ENCODE assay signal across 11 mouse cellular contexts in genomic region chr11:75450936-75451335, GRCm38 (mm10). TPM values are rescaled to one million over a fixed set of nuclear protein-coding genes. Genes with fewer than 3 reads are reported as not detected.
A peak's percentile ranks its signal among the peaks of the same experiment; 100 is the strongest.
DNase-seq lines count a peak whose midpoint lies in the region; ATAC-seq and TF ChIP-seq lines count a peak whose summit lies in the region.
"Had no signal": no experiment of that assay in that cellular context is flagged by ENCODE, and none has a peak within 500 bp of the region (broad histone marks: within the 10 kb centered on the region; RNA-seq: fewer than 3 reads in every experiment).

No protein-coding gene starts in this region.

- H3K9ac ChIP-seq in hindbrain, embryonic 16.5 days (ENCODE audit: low read depth, low read length) = no peak overlapping the region
- peak overlapping the region; percentile 20; the same call in 1 of the 2 replicates for H3K9ac ChIP-seq in midbrain, embryonic 13.5 days (replicated peaks)
- H3K9ac ChIP-seq in liver, embryonic 14.5 days (replicated peaks) = peak overlapping the region; percentile 81
- H3K9ac ChIP-seq: hindbrain, embryonic 15.5 days had no signal

- H3K36me3 ChIP-seq in hindbrain, embryonic 10.5 days = peaks cover 30% of the 10 kb centered on the region
- H3K36me3 ChIP-seq in hindbrain, embryonic 16.5 days (ENCODE audit: control insufficient read depth, insufficient read depth, low read length) = peaks cover 21% of the 10 kb centered on the region
- H3K36me3 ChIP-seq in midbrain, embryonic 13.5 days = peaks cover 52% of the 10 kb centered on the region
- H3K36me3 ChIP-seq in midbrain, embryonic 10.5 days = peaks cover 34% of the 10 kb centered on the region
- H3K36me3 ChIP-seq in liver, embryonic 14.5 days (replicated peaks; ENCODE audit: control insufficient read depth, insufficient read depth, low read depth) = peaks cover 25% of the 10 kb centered on the region

- peak overlapping the region; percentile 13; the same call in 1 of the 2 replicates for H3K27ac ChIP-seq in hindbrain, embryonic 10.5 days
- H3K27ac ChIP-seq in hindbrain, embryonic 16.5 days (ENCODE audit: low read depth, low read length) = no peak overlapping the region
- H3K27ac ChIP-seq in midbrain, embryonic 13.5 days = no peak overlapping the region
- no peak overlapping the region for H3K27ac ChIP-seq in midbrain, embryonic 10.5 days (replicated peaks)
- H3K27ac ChIP-seq in liver, embryonic 14.5 days = peak overlapping the region; percentile 96
- H3K27ac ChIP-seq: hindbrain, embryonic 15.5 days had no signal

- intact Hi-C loops in left cerebral cortex, postnatal 10 days (cut with DNase I) = loop anchor here (5.0 to 10.0 kb wide), 2 partner anchors 49 to 266 kb away; no protein-coding TSS in a partner anchor

- H3K27me3 ChIP-seq in hindbrain, embryonic 10.5 days (ENCODE audit: insufficient read depth, poor library complexity, severe bottlenecking) = peaks cover 8% of the 10 kb centered on the region; the same call in 1 of the 2 replicates
- no peaks in the 10 kb centered on the region for H3K27me3 ChIP-seq in hindbrain, embryonic 16.5 days (replicated peaks; ENCODE audit: control insufficient read depth, insufficient read depth, low read length)
- H3K27me3 ChIP-seq in midbrain, embryonic 13.5 days = no peaks in the 10 kb centered on the region
- peaks cover 8% of the 10 kb centered on the region for H3K27me3 ChIP-seq in midbrain, embryonic 10.5 days (ENCODE audit: low read depth, poor library complexity, severe bottlenecking)
- H3K27me3 ChIP-seq in liver, embryonic 14.5 days (ENCODE audit: control insufficient read depth, insufficient read depth, low read length) = no peaks in the 10 kb centered on the region
- H3K27me3 ChIP-seq: hindbrain, embryonic 15.5 days had no signal

- H3K4me3 ChIP-seq in hindbrain, embryonic 10.5 days = peak overlapping the region; percentile 6; the same call in 1 of the 2 replicates
- H3K4me3 ChIP-seq in hindbrain, embryonic 16.5 days (ENCODE audit: low read length) = no peak overlapping the region
- no peak overlapping the region for H3K4me3 ChIP-seq in midbrain, embryonic 13.5 days (replicated peaks)
- no peak overlapping the region for H3K4me3 ChIP-seq in midbrain, embryonic 10.5 days
- H3K4me3 ChIP-seq in liver, embryonic 14.5 days (ENCODE audit: insufficient read depth in 1 of 2, low read depth in 2 of 2, low read length in 2 of 2) = peak overlapping the region; percentile 61 to 62
- H3K4me3 ChIP-seq: hindbrain, embryonic 15.5 days had no signal

- TF ChIP-seq EP300 in liver, embryonic 14.5 days (IDR thresholded peaks at IDR 0.05; ENCODE audit: low read depth) = no peak

- ATAC-seq in hindbrain, embryonic 16.5 days = no peak
- no peak for ATAC-seq in midbrain, embryonic 13.5 days
- ATAC-seq in erythroid progenitor cell, adult 5-6 weeks (replicated peaks; ENCODE audit: low FRiP score, poor library complexity, severe bottlenecking) = peak; percentile 55
- peak; percentile 44; the same call in 1 of the 2 replicates for ATAC-seq in liver, embryonic 14.5 days (ENCODE audit: insufficient read depth)

- H3K4me1 ChIP-seq in hindbrain, embryonic 10.5 days (replicated peaks) = peaks cover 35% of the 10 kb centered on the region
- H3K4me1 ChIP-seq in hindbrain, embryonic 16.5 days (ENCODE audit: control insufficient read depth, insufficient read depth, low read depth, low read length) = peaks cover 15% of the 10 kb centered on the region
- peaks cover 29% of the 10 kb centered on the region for H3K4me1 ChIP-seq in midbrain, embryonic 13.5 days (replicated peaks)
- H3K4me1 ChIP-seq in midbrain, embryonic 10.5 days = peaks cover 34% of the 10 kb centered on the region
- H3K4me1 ChIP-seq in liver, embryonic 14.5 days (replicated peaks; ENCODE audit: control insufficient read depth in 2 of 2, insufficient read depth in 2 of 2, low read length in 1 of 2) = peaks cover 39 to 48% of the 10 kb centered on the region in 2 experiments

- no peaks in the 10 kb centered on the region for H3K9me3 ChIP-seq in hindbrain, embryonic 10.5 days
- H3K9me3 ChIP-seq in hindbrain, embryonic 16.5 days (ENCODE audit: control insufficient read depth, low read length) = no peaks in the 10 kb centered on the region
- no peaks in the 10 kb centered on the region for H3K9me3 ChIP-seq in midbrain, embryonic 13.5 days
- H3K9me3 ChIP-seq in midbrain, embryonic 10.5 days (replicated peaks) = no peaks in the 10 kb centered on the region
- no peaks in the 10 kb centered on the region for H3K9me3 ChIP-seq in liver, embryonic 14.5 days (ENCODE audit: control insufficient read depth, low read length)
- H3K9me3 ChIP-seq: hindbrain, embryonic 15.5 days had no signal

- DNase-seq in hindbrain, embryonic 10.5 days (ENCODE audit: low spot score) = no peak
- DNase-seq in midbrain, embryonic 10.5 days (ENCODE audit: low spot score) = no peak
- DNase-seq in liver, embryonic 14.5 days (ENCODE audit: low read depth in 3 of 3, low spot score in 3 of 3) = no peak
- no peak for DNase-seq in left cerebral cortex, postnatal 10 days (ENCODE audit: extremely low spot score in 1 of 2, low spot score in 2 of 2)
- DNase-seq: cerebellum, adult 9-10 months had no signal

- H3K4me2 ChIP-seq in hindbrain, embryonic 16.5 days (ENCODE audit: low read length) = no peak overlapping the region
- no peak overlapping the region for H3K4me2 ChIP-seq in midbrain, embryonic 13.5 days (replicated peaks)
- peak overlapping the region; percentile 89 for H3K4me2 ChIP-seq in liver, embryonic 14.5 days (ENCODE audit: low read depth)
- H3K4me2 ChIP-seq: hindbrain, embryonic 15.5 days had no signal

- WGBS in hindbrain, embryonic 10.5 days = 89% methylated on average over 15 of the region's 15 CpGs
- 90% methylated on average over 15 of the region's 15 CpGs for WGBS in hindbrain, embryonic 16.5 days
- 88% methylated on average over 15 of the region's 15 CpGs for WGBS in midbrain, embryonic 13.5 days
- WGBS in midbrain, embryonic 10.5 days = 91% methylated on average over 15 of the region's 15 CpGs
- WGBS in liver, embryonic 14.5 days (ENCODE audit: insufficient replicate concordance) = 40% methylated on average over 15 of the region's 15 CpGs

- no peak for TF ChIP-seq CTCF in liver, embryonic 14.5 days (IDR thresholded peaks at IDR 0.05; ENCODE audit: low read depth)

RNA-seq across cellular contexts. Expression of gene Wdr81, which starts 3.6 kb away (rescaled TPM):
- 7.7 and 8.6 TPM in 2 replicates for polyA plus RNA-seq in hindbrain, embryonic 10.5 days (2016; fragmentation: Nextera tagmentation; extraction: Ambion mirVana)
- polyA plus RNA-seq in hindbrain, embryonic 16.5 days (2015; fragmentation: Nextera tagmentation; extraction: Ambion mirVana) = 6.1 and 8.1 TPM in 2 replicates
- polyA plus RNA-seq in midbrain, embryonic 13.5 days (2015; fragmentation: Nextera tagmentation; extraction: Ambion mirVana) = 6.8 and 8.1 TPM in 2 replicates
- 5.7 and 7.5 TPM in 2 replicates for polyA plus RNA-seq in midbrain, embryonic 10.5 days (2016; fragmentation: Nextera tagmentation; extraction: Ambion mirVana)
- total RNA-seq in erythroid progenitor cell, adult 5-6 weeks (2015; ENCODE audit: low replicate concordance) = 39.0 and 53.3 TPM in 2 replicates
- total RNA-seq in erythroid progenitor cell, adult 5-6 weeks (2017; ENCODE audit: low replicate concordance) = 45.6 and 48.8 TPM in 2 replicates
- 15.3 and 16.4 TPM in 2 replicates for polyA plus RNA-seq in liver, embryonic 14.5 days (2012; rRNA removed)
- polyA plus RNA-seq in liver, embryonic 14.5 days (2014; fragmentation: Nextera tagmentation; extraction: Ambion mirVana) = 14.6 and 15.8 TPM in 2 replicates
- total RNA-seq in left cerebral cortex, postnatal 10 days (2021) = 10 to 100 TPM; 17.3 to 18.1 TPM

RNA-seq across cellular contexts. Expression of gene Tlcd2, which starts 10.6 kb away (rescaled TPM):
- polyA plus RNA-seq in hindbrain, embryonic 10.5 days (2016; fragmentation: Nextera tagmentation; extraction: Ambion mirVana) = 11.7 and 12.4 TPM in 2 replicates
- polyA plus RNA-seq in hindbrain, embryonic 16.5 days (2015; fragmentation: Nextera tagmentation; extraction: Ambion mirVana) = 2.0 and 2.9 TPM in 2 replicates
- 2.0 and 2.5 TPM in 2 replicates for polyA plus RNA-seq in midbrain, embryonic 13.5 days (2015; fragmentation: Nextera tagmentation; extraction: Ambion mirVana)
- 10.2 and 10.6 TPM in 2 replicates for polyA plus RNA-seq in midbrain, embryonic 10.5 days (2016; fragmentation: Nextera tagmentation; extraction: Ambion mirVana)
- 1.8 and 6.7 TPM in 2 replicates for total RNA-seq in erythroid progenitor cell, adult 5-6 weeks (2015; ENCODE audit: low replicate concordance)
- 1.0 and 17.8 TPM in 2 replicates for total RNA-seq in erythroid progenitor cell, adult 5-6 weeks (2017; ENCODE audit: low replicate concordance)
- 7.3 and 8.2 TPM in 2 replicates for polyA plus RNA-seq in liver, embryonic 14.5 days (2012; rRNA removed)
- polyA plus RNA-seq in liver, embryonic 14.5 days (2014; fragmentation: Nextera tagmentation; extraction: Ambion mirVana) = 11.9 and 13.0 TPM in 2 replicates
- total RNA-seq in left cerebral cortex, postnatal 10 days (2021) = 1 to 10 TPM in 1 of 2 experiments, under 1 TPM in 1; 0.67 to 1.1 TPM

RNA-seq across cellular contexts. Expression of gene Serpinf2, which starts 11.5 kb away (rescaled TPM):
- 0.07 TPM in 1 of 2 replicates, not detected in the other for polyA plus RNA-seq in hindbrain, embryonic 10.5 days (2016; fragmentation: Nextera tagmentation; extraction: Ambion mirVana)
- polyA plus RNA-seq in hindbrain, embryonic 16.5 days (2015; fragmentation: Nextera tagmentation; extraction: Ambion mirVana) = 0.06 TPM in 1 of 2 replicates, not detected in the other
- polyA plus RNA-seq in midbrain, embryonic 13.5 days (2015; fragmentation: Nextera tagmentation; extraction: Ambion mirVana) = 0.07 TPM in 1 of 2 replicates, not detected in the other
- polyA plus RNA-seq in midbrain, embryonic 10.5 days (2016; fragmentation: Nextera tagmentation; extraction: Ambion mirVana) = not detected in 2 replicates
- total RNA-seq in erythroid progenitor cell, adult 5-6 weeks (2015; ENCODE audit: low replicate concordance) = 2.2 TPM in 1 of 2 replicates, not detected in the other
- 0.98 and 1.5 TPM in 2 replicates for total RNA-seq in erythroid progenitor cell, adult 5-6 weeks (2017; ENCODE audit: low replicate concordance)
- 474 and 506 TPM in 2 replicates for polyA plus RNA-seq in liver, embryonic 14.5 days (2012; rRNA removed)
- polyA plus RNA-seq in liver, embryonic 14.5 days (2014; fragmentation: Nextera tagmentation; extraction: Ambion mirVana) = 304 and 336 TPM in 2 replicates
- total RNA-seq in left cerebral cortex, postnatal 10 days (2021) = not detected
- polyA plus RNA-seq: embryonic facial prominence, embryonic 14.5 days had no signal

RNA-seq across cellular contexts. Expression of gene Serpinf1, which starts 28.4 kb away (rescaled TPM):
- 95.3 and 106 TPM in 2 replicates for polyA plus RNA-seq in hindbrain, embryonic 10.5 days (2016; fragmentation: Nextera tagmentation; extraction: Ambion mirVana)
- polyA plus RNA-seq in hindbrain, embryonic 16.5 days (2015; fragmentation: Nextera tagmentation; extraction: Ambion mirVana) = 45.4 and 53.2 TPM in 2 replicates
- polyA plus RNA-seq in midbrain, embryonic 13.5 days (2015; fragmentation: Nextera tagmentation; extraction: Ambion mirVana) = 27.5 and 31.5 TPM in 2 replicates
- 69.6 and 70.2 TPM in 2 replicates for polyA plus RNA-seq in midbrain, embryonic 10.5 days (2016; fragmentation: Nextera tagmentation; extraction: Ambion mirVana)
- total RNA-seq in erythroid progenitor cell, adult 5-6 weeks (2015; ENCODE audit: low replicate concordance) = 2.9 and 26.0 TPM in 2 replicates
- total RNA-seq in erythroid progenitor cell, adult 5-6 weeks (2017; ENCODE audit: low replicate concordance) = 2.2 TPM in 1 of 2 replicates, not detected in the other
- 104 and 128 TPM in 2 replicates for polyA plus RNA-seq in liver, embryonic 14.5 days (2012; rRNA removed)
- 145 and 166 TPM in 2 replicates for polyA plus RNA-seq in liver, embryonic 14.5 days (2014; fragmentation: Nextera tagmentation; extraction: Ambion mirVana)
- total RNA-seq in left cerebral cortex, postnatal 10 days (2021) = 10 to 100 TPM; 14.7 to 18.2 TPM
- total RNA-seq: neutrophil, adult 5-6 weeks had no signal

RNA-seq across cellular contexts. Expression of gene Prpf8, which starts 35.7 kb away (rescaled TPM):
- 74.8 and 78.1 TPM in 2 replicates for polyA plus RNA-seq in hindbrain, embryonic 10.5 days (2016; fragmentation: Nextera tagmentation; extraction: Ambion mirVana)
- polyA plus RNA-seq in hindbrain, embryonic 16.5 days (2015; fragmentation: Nextera tagmentation; extraction: Ambion mirVana) = 38.8 and 41.9 TPM in 2 replicates
- polyA plus RNA-seq in midbrain, embryonic 13.5 days (2015; fragmentation: Nextera tagmentation; extraction: Ambion mirVana) = 58.2 and 61.8 TPM in 2 replicates
- polyA plus RNA-seq in midbrain, embryonic 10.5 days (2016; fragmentation: Nextera tagmentation; extraction: Ambion mirVana) = 67.3 and 72.2 TPM in 2 replicates
- total RNA-seq in erythroid progenitor cell, adult 5-6 weeks (2015; ENCODE audit: low replicate concordance) = 69.6 and 70.0 TPM in 2 replicates
- 53.6 and 56.5 TPM in 2 replicates for total RNA-seq in erythroid progenitor cell, adult 5-6 weeks (2017; ENCODE audit: low replicate concordance)
- polyA plus RNA-seq in liver, embryonic 14.5 days (2012; rRNA removed) = 34.2 and 38.1 TPM in 2 replicates
- 34.2 and 42.2 TPM in 2 replicates for polyA plus RNA-seq in liver, embryonic 14.5 days (2014; fragmentation: Nextera tagmentation; extraction: Ambion mirVana)
- 100 to 1,000 TPM; 117 to 121 TPM for total RNA-seq in left cerebral cortex, postnatal 10 days (2021)

Comparison
In these comparisons a context has a peak if more than half of its experiments do, and no peak if none do; other contexts are left out.
1. H3K27ac ChIP-seq: peak in hindbrain, embryonic 10.5 days (single experiment) and liver, embryonic 14.5 days (single experiment); none in hindbrain, embryonic 16.5 days (single experiment), midbrain, embryonic 13.5 days (single experiment) and midbrain, embryonic 10.5 days (single experiment).
2. H3K4me3 ChIP-seq: peak in hindbrain, embryonic 10.5 days (single experiment) and liver, embryonic 14.5 days (2 of 2); none in hindbrain, embryonic 16.5 days (single experiment), midbrain, embryonic 13.5 days (single experiment) and midbrain, embryonic 10.5 days (single experiment).
3. ATAC-seq: peak in erythroid progenitor cell, adult 5-6 weeks (single experiment) and liver, embryonic 14.5 days (single experiment); none in hindbrain, embryonic 16.5 days (single experiment) and midbrain, embryonic 13.5 days (single experiment).
4. RNA of gene Serpinf2, which starts 11.5 kb away (polyA plus RNA-seq): 304 to 506 TPM in liver, embryonic 14.5 days; 0.07 TPM in midbrain, embryonic 13.5 days, 0.06 TPM in hindbrain, embryonic 16.5 days, not detected in midbrain, embryonic 10.5 days and 0.07 TPM in hindbrain, embryonic 10.5 days; every median in the first group is over 100 times any median in the second.